Mouse (Mus musculus) monocyte, adult 59 days (primary cell): Measurements from ENCODE around the gene Ace2. TPM values are rescaled to one million over a fixed set of nuclear protein-coding genes. Genes with fewer than 3 reads are reported as not detected.

Source experiments
- total RNA-seq, 2 experiments: library from RNA; stranded (reverse); gene quantifications; one replicate each; pipeline ENCODE4 v1.2.4; 2023

The Ace2 gene
- total RNA-seq: not detected

DNA sequence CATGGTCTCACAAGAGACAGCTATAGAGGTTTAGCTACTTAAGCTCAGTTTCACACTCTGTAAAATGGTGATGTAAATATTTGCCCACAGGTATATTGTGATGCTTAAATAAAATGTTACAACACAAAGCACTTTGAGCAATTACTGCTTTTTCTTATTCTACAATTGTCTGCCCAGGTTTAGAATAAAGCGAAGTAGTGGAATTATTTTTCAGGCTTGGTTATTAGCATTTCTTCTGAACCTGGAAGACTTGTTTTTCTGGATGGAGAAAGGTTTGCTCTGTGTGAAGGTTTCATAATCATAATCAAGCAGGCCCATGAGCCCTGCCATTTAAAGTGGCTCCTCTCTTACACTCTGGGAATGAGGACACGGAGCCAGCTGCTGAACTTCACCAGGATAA, at the start of gene Ace2:
TSS of gene Ace2 (plus strand) at position 301 of the 400 bp plus-strand sequence.

Other genes starting within 250 kb of the Ace2 start
- gene Ap1s2, start 230.3 kb upstream of the Ace2 start, total RNA-seq: 100 to 1,000 TPM; 156 to 225 TPM
- 10 to 100 TPM; 37.5 to 70.0 TPM for gene Zrsr2, start 180.7 kb upstream of the Ace2 start, total RNA-seq
- gene Car5b, start 111.3 kb upstream of the Ace2 start, total RNA-seq: 1 to 10 TPM in 1 of 2 experiments, under 1 TPM in 1; 0.73 to 1.8 TPM
- gene Siah1b, start 62.8 kb upstream of the Ace2 start, total RNA-seq: 1 to 10 TPM; 4.7 to 5.6 TPM
- not detected for gene Cltrn, start 50.5 kb upstream of the Ace2 start, total RNA-seq
- 10 to 100 TPM in 1 of 2 experiments, 1 to 10 TPM in 1; 9.7 to 11.8 TPM for gene Bmx, start 118.9 kb downstream of the Ace2 start, total RNA-seq
- 1 to 10 TPM in 1 of 2 experiments, not detected in 1; 1.5 TPM for gene Pir, start 130.0 kb downstream of the Ace2 start, total RNA-seq
- not detected for gene Vegfd, start 234.0 kb downstream of the Ace2 start, total RNA-seq